Mouse (Mus musculus) olfactory bulb, adult 2 months (tissue): Measurements from ENCODE around the gene Ppp2r5e. TPM values are rescaled to one million over a fixed set of nuclear protein-coding genes. Genes with fewer than 3 reads are reported as not detected.
"Not testable (repeated sequence)": the region's sequence is repeated elsewhere in the genome, so short reads cannot be mapped to it uniquely, and the experiment has no call there.

Experiments
- H3K27ac ChIP-seq: fragments of 200-500 bp; 2 replicates; pipeline ENCODE4 v1.5.1; 2012; ENCODE audit warnings: low read depth, low read length; ENCODE audit not compliant: insufficient read depth
- H3K4me1 ChIP-seq: fragments of 200-500 bp; 2 replicates; pipeline ENCODE4 v1.6.1; 2012; ENCODE audit warnings: low read length; ENCODE audit not compliant: control insufficient read depth, insufficient read depth
- H3K4me3 ChIP-seq: fragments of 200-500 bp; 2 replicates; pipeline ENCODE4 v1.5.1; 2012; ENCODE audit warnings: mild to moderate bottlenecking, low read depth, low read length, moderate library complexity; ENCODE audit not compliant: insufficient read depth
- CTCF ChIP-seq: fragments of 200-500 bp; IDR thresholded peaks from 2 replicates; pipeline ENCODE4 v1.5.1; 2012; ENCODE audit warnings: low read depth, mild to moderate bottlenecking, low read length, moderate library complexity; ENCODE audit not compliant: insufficient read depth
- POLR2A ChIP-seq: fragments of 200-500 bp; IDR thresholded peaks from 2 replicates; pipeline ENCODE4 v1.6.1; 2012; ENCODE audit warnings: mild to moderate bottlenecking, low read depth, low read length, moderate library complexity; ENCODE audit not compliant: insufficient read depth
- WGBS: fragments of 180-500 bp; shearing (Covaris S2); methylation state at CpG from one replicate; pipeline ENCODE4 v1.1.7; 2018; 5-methylcytosine and 5-hydroxymethylcytosine counted together
- polyA plus RNA-seq: library from polyadenylated mRNA; stranded (reverse); fragments of >200 nt; gene quantifications from 2 replicates; pipeline ENCODE4 v1.2.4, GENCODE M21; 2012; ENCODE audit warnings: low replicate concordance; ENCODE audit not compliant: missing spikeins, insufficient read depth, insufficient read length

Gene Ppp2r5e
- polyA plus RNA-seq, 1 experiment = 553 TPM

GRCm38 (mm10) chr12:75492549-75493327 is 103.3 kb downstream of the Ppp2r5e start:
- Histone ChIP-seq H3K4me1 (0 out of 2 replicates have a peak, but pooled peaks cover 2% of the 10 kb centered on the region), H3K4me3 (no peak overlapping the region), H3K27ac (no peak overlapping the region)
- WGBS = 68% methylated on average over 3 of the region's 3 CpGs
- no peak for TF ChIP-seq CTCF

- H3K4me3 ChIP-seq, H3K4me1 ChIP-seq, H3K27ac ChIP-seq: not testable (repeated sequence)
- 91% methylated on average over 3 of the region's 3 CpGs for WGBS
Observed at GRCm38 (mm10) chr12:75492148-75492547, 103.9 kb downstream of the Ppp2r5e start.

GRCm38 (mm10) chr12:75487500-75487899 is 108.5 kb downstream of the Ppp2r5e start:
- no peaks in the 10 kb centered on the region for H3K4me1 ChIP-seq
- 97% methylated on average over 2 of the region's 2 CpGs for WGBS

GRCm38 (mm10) chr12:75486568-75487286 is 109.3 kb downstream of the Ppp2r5e start:
- Histone ChIP-seq H3K27ac (no peak overlapping the region), H3K4me3 (no peak overlapping the region), H3K4me1 (no peaks in the 10 kb centered on the region)
- TF ChIP-seq CTCF = no peak
- TF ChIP-seq POLR2A = no peak
- 94% methylated on average over 3 of the region's 3 CpGs for WGBS

More at GRCm38 (mm10) chr12:75487500-75487899, 108.5 kb downstream of the Ppp2r5e start:
- Histone ChIP-seq H3K27ac (no peak overlapping the region), H3K4me3 (no peak overlapping the region)
- TF ChIP-seq POLR2A (no peak), CTCF (no peak)

GRCm38 (mm10) chr12:75482781-75483180 is 113.3 kb downstream of the Ppp2r5e start:
- whole genome bisulfite sequencing = 97% methylated on average over 3 of the region's 3 CpGs
- TF ChIP-seq POLR2A (no peak), CTCF (no peak)
- Histone ChIP-seq H3K4me3 (no peak overlapping the region), H3K27ac (no peak overlapping the region), H3K4me1 (peaks cover 2% of the 10 kb centered on the region; the same call in 1 of the 2 replicates)

GRCm38 (mm10) chr12:75482015-75482414 is 114.0 kb downstream of the Ppp2r5e start:
- peaks cover 2% of the 10 kb centered on the region; the same call in 1 of the 2 replicates for H3K4me1 ChIP-seq
- 95% methylated on average over 4 of the region's 4 CpGs for WGBS
- TF ChIP-seq CTCF = no peak
- TF ChIP-seq POLR2A = no peak

GRCm38 (mm10) chr12:75480031-75480430 is 116.0 kb downstream of the Ppp2r5e start:
- TF ChIP-seq CTCF (no peak), POLR2A (no peak)
- WGBS = 92% methylated on average over 8 of the region's 8 CpGs

More at GRCm38 (mm10) chr12:75482015-75482414, 114.0 kb downstream of the Ppp2r5e start:
- no peak overlapping the region for H3K27ac ChIP-seq
- H3K4me3 ChIP-seq = no peak overlapping the region

GRCm38 (mm10) chr12:75479375-75479898 is 116.6 kb downstream of the Ppp2r5e start:
- WGBS = 77% methylated on average over 8 of the region's 8 CpGs
- peaks cover 2% of the 10 kb centered on the region; the same call in 1 of the 2 replicates for H3K4me1 ChIP-seq
- no peak overlapping the region for H3K27ac ChIP-seq
- TF ChIP-seq POLR2A (no peak), CTCF (no peak)
- no peak overlapping the region for H3K4me3 ChIP-seq

More at GRCm38 (mm10) chr12:75480031-75480430, 116.0 kb downstream of the Ppp2r5e start:
- Histone ChIP-seq H3K4me1 (peaks cover 2% of the 10 kb centered on the region; the same call in 1 of the 2 replicates), H3K27ac (no peak overlapping the region), H3K4me3 (no peak overlapping the region)

GRCm38 (mm10) chr12:75478596-75478995 is 117.4 kb downstream of the Ppp2r5e start:
- TF ChIP-seq POLR2A = no peak
- TF ChIP-seq CTCF = no peak
- no peak overlapping the region; the same call in 1 of the 2 replicates for H3K27ac ChIP-seq
- peaks cover 2% of the 10 kb centered on the region; the same call in 1 of the 2 replicates for H3K4me1 ChIP-seq
- 66% methylated on average over 3 of the region's 3 CpGs for WGBS
- H3K4me3 ChIP-seq = no peak overlapping the region
